Mouse (Mus musculus) heart, embryonic 14.5 days (tissue): ENCODE results near the gene Rreb1. TPM values are rescaled to one million over a fixed set of nuclear protein-coding genes. Genes with fewer than 3 reads are reported as not detected.

Source experiments
- ATAC-seq: fragments of 200-750 bp; cut with Nextera tagmentation; 2 replicates; pipeline ENCODE4 v1.8.0; 2017; ENCODE audit warnings: low read depth, moderate TSS enrichment; ENCODE audit not compliant: insufficient number of reproducible peaks, insufficient read depth, low FRiP score
- H3K27ac ChIP-seq, 2 experiments: fragments of 200-500 bp in 1 of 2; fragments of 300-500 bp in 1 of 2; sonication (generic) in 1 of 2; replicated peaks in 1 of 2; 2 replicates each; pipeline ENCODE4 v1.5.1; 2012 to 2014; ENCODE audit warnings: low read depth in 2 of 2, low read length in 2 of 2, control low read depth in 1 of 2, mild to moderate bottlenecking in 1 of 2, mixed read lengths in 1 of 2; ENCODE audit not compliant: control insufficient read depth in 1 of 2, insufficient read depth in 1 of 2
- H3K27me3 ChIP-seq: fragments of 300-500 bp; sonication (generic); 2 replicates; pipeline ENCODE4 v1.6.1; 2014; ENCODE audit warnings: mild to moderate bottlenecking, low read length, control low read depth; ENCODE audit not compliant: control insufficient read depth, insufficient read depth
- H3K36me3 ChIP-seq: fragments of 300-500 bp; sonication (generic); 2 replicates; pipeline ENCODE4 v1.6.1; 2014; ENCODE audit warnings: mild to moderate bottlenecking, control low read depth, low read length, mixed read lengths; ENCODE audit not compliant: control insufficient read depth, insufficient read depth
- H3K4me1 ChIP-seq, 2 experiments: fragments of 200-500 bp in 1 of 2; fragments of 300-500 bp in 1 of 2; sonication (generic) in 1 of 2; 2 replicates each; pipeline ENCODE4 v1.6.1; 2012 to 2014; ENCODE audit warnings: low read length in 2 of 2, control low read depth in 1 of 2, mixed read lengths in 1 of 2; ENCODE audit not compliant: control insufficient read depth in 2 of 2, insufficient read depth in 2 of 2
- H3K4me2 ChIP-seq: fragments of 300-500 bp; sonication (generic); 2 replicates; pipeline ENCODE4 v1.6.1; 2014; ENCODE audit warnings: mild to moderate bottlenecking, low read length
- H3K4me3 ChIP-seq, 2 experiments: fragments of 200-500 bp in 1 of 2; fragments of 300-500 bp in 1 of 2; sonication (generic) in 1 of 2; 2 replicates each; pipeline ENCODE4 v1.5.1; 2012 to 2014; ENCODE audit warnings: low read length in 2 of 2, mild to moderate bottlenecking in 2 of 2, control low read depth in 1 of 2, low read depth in 1 of 2, moderate library complexity in 1 of 2; ENCODE audit not compliant: control insufficient read depth in 1 of 2, insufficient read depth in 1 of 2
- H3K9ac ChIP-seq: fragments of 300-500 bp; sonication (generic); 2 replicates; pipeline ENCODE4 v1.6.1; 2014; ENCODE audit warnings: mild to moderate bottlenecking, low read length
- H3K9me3 ChIP-seq: fragments of 300-500 bp; sonication (generic); 2 replicates; pipeline ENCODE4 v1.6.1; 2016; ENCODE audit warnings: low read length, control low read depth; ENCODE audit not compliant: control insufficient read depth
- WGBS: fragments of 180-500 bp; shearing (Covaris S2); extraction: QIAGEN DNeasy Blood & Tissue Kit; methylation state at CpG from one replicate; pipeline ENCODE4 v1.1.7; 2014; 5-methylcytosine and 5-hydroxymethylcytosine counted together
- polyA plus RNA-seq: library from polyadenylated mRNA; unstranded; fragments of >200 nt; fragmentation: Nextera tagmentation; extraction: Ambion mirVana; gene quantifications from 2 replicates; pipeline ENCODE4 v1.2.1, GENCODE M21; 2014

The Rreb1 gene
- polyA plus RNA-seq, 1 experiment from 2014 or later: 17.8 TPM

- 89% methylated on average over 10 of the region's 10 CpGs for WGBS
- H3K9me3 ChIP-seq: no peaks in the 10 kb centered on the region
- no peak overlapping the region for H3K4me3 ChIP-seq
- H3K36me3 ChIP-seq: peaks cover 99% of the 10 kb centered on the region
- no peak overlapping the region for H3K27ac ChIP-seq
- no peak overlapping the region for H3K4me2 ChIP-seq
- ATAC-seq: no peak
- no peaks in the 10 kb centered on the region for H3K27me3 ChIP-seq
- no peak overlapping the region for H3K9ac ChIP-seq
- H3K4me1 ChIP-seq: no peaks in the 10 kb centered on the region
These were observed 208.0 kb downstream of the Rreb1 start for GRCm38 (mm10) chr13:37986166-37986565.

GRCm38 (mm10) chr13:37989701-37990100, 211.5 kb downstream of the Rreb1 start:
- Histone ChIP-seq H3K4me2 (no peak overlapping the region), H3K4me3 (no peak overlapping the region), H3K9me3 (no peaks in the 10 kb centered on the region), H3K27me3 (no peaks in the 10 kb centered on the region), H3K36me3 (peaks cover 71% of the 10 kb centered on the region), H3K9ac (no peak overlapping the region), H3K27ac (no peak overlapping the region), H3K4me1 (peaks cover 2 to 10% of the 10 kb centered on the region in 2 experiments; a peak in 3 of 4 replicates)
- 87% methylated on average over 8 of the region's 8 CpGs for WGBS
- ATAC-seq: no peak

GRCm38 (mm10) chr13:37992638-37993371, 214.6 kb downstream of the Rreb1 start:
- H3K4me3 ChIP-seq: peak overlapping the region; percentile 96 to 98
- H3K36me3 ChIP-seq: peaks cover 41% of the 10 kb centered on the region
- H3K4me1 ChIP-seq: peaks cover 2 to 10% of the 10 kb centered on the region in 2 experiments; a peak in 3 of 4 replicates
- H3K9ac ChIP-seq: peak overlapping the region; percentile 99
- WGBS: 11% methylated on average over 10 of the region's 10 CpGs
- H3K27ac ChIP-seq: peak overlapping the region; percentile 91 to 95
- H3K4me2 ChIP-seq: peak overlapping the region; percentile 91
- H3K9me3 ChIP-seq: no peaks in the 10 kb centered on the region
- ATAC-seq: no peak
- no peaks in the 10 kb centered on the region for H3K27me3 ChIP-seq

- no peak; the same call in 1 of the 2 replicates for ATAC-seq
- H3K9ac ChIP-seq: peak overlapping the region; percentile 99
- H3K27ac ChIP-seq: peak overlapping the region; percentile 91 to 95
- peaks cover 2 to 10% of the 10 kb centered on the region in 2 experiments; a peak in 3 of 4 replicates for H3K4me1 ChIP-seq
- peak overlapping the region; percentile 91 for H3K4me2 ChIP-seq
- H3K36me3 ChIP-seq: peaks cover 36% of the 10 kb centered on the region
- H3K27me3 ChIP-seq: no peaks in the 10 kb centered on the region
- H3K4me3 ChIP-seq: peak overlapping the region; percentile 96 to 98
- under 1% methylated on average over 17 of the region's 17 CpGs for WGBS
- H3K9me3 ChIP-seq: no peaks in the 10 kb centered on the region
These were observed 215.1 kb downstream of the Rreb1 start for GRCm38 (mm10) chr13:37993376-37993703.

- Histone ChIP-seq H3K4me1 (peaks cover 2 to 10% of the 10 kb centered on the region in 2 experiments; a peak in 3 of 4 replicates), H3K4me3 (peak within 1 kb of the TSS; percentile 96 to 98), H3K9ac (peak within 1 kb of the TSS; percentile 99), H3K36me3 (peaks cover 31% of the 10 kb centered on the region), H3K27ac (peak within 1 kb of the TSS; percentile 91 to 95), H3K27me3 (no peaks in the 10 kb centered on the region), H3K4me2 (peak within 1 kb of the TSS; percentile 91), H3K9me3 (no peaks in the 10 kb centered on the region)
- under 1% methylated on average over 84 of the region's 89 CpGs for WGBS
- ATAC-seq: peak; percentile 96
These were observed 215.7 kb downstream of the Rreb1 start, which contains the start of gene Ssr1 for GRCm38 (mm10) chr13:37993704-37994404. Gene Ssr1 (minus strand): TSS chr13:37994217.

GRCm38 (mm10) chr13:37994405-37994749, 216.2 kb downstream of the Rreb1 start:
- H3K27ac ChIP-seq: peak overlapping the region; percentile 9 to 69; a peak in 3 of 4 replicates
- 13% methylated on average over 7 of the region's 7 CpGs for WGBS

GRCm38 (mm10) chr13:37999713-38000112, 221.5 kb downstream of the Rreb1 start:
- H3K4me2 ChIP-seq: no peak overlapping the region
- H3K9ac ChIP-seq: no peak overlapping the region
- H3K36me3 ChIP-seq: no peaks in the 10 kb centered on the region
- WGBS: 85% methylated on average over 3 of the region's 3 CpGs
- no peaks in the 10 kb centered on the region for H3K4me1 ChIP-seq
- no peak for ATAC-seq
- H3K27me3 ChIP-seq: no peaks in the 10 kb centered on the region
- H3K9me3 ChIP-seq: 0 out of 2 replicates have a peak, but pooled peaks cover 6% of the 10 kb centered on the region
- H3K27ac ChIP-seq: no peak overlapping the region
- no peak overlapping the region for H3K4me3 ChIP-seq

More at GRCm38 (mm10) chr13:37994405-37994749, 216.2 kb downstream of the Rreb1 start:
- H3K4me3 ChIP-seq: peak overlapping the region; percentile 20 to 98
- H3K27me3 ChIP-seq: no peaks in the 10 kb centered on the region
- H3K4me2 ChIP-seq: peak overlapping the region; percentile 66
- peaks cover 2 to 10% of the 10 kb centered on the region in 2 experiments; a peak in 3 of 4 replicates for H3K4me1 ChIP-seq
- peak overlapping the region; percentile 62 for H3K9ac ChIP-seq
- H3K36me3 ChIP-seq: peaks cover 25% of the 10 kb centered on the region
- peak; percentile 34 for ATAC-seq
- no peaks in the 10 kb centered on the region for H3K9me3 ChIP-seq
